Mouse (Mus musculus) heart, postnatal 4 days (tissue): ENCODE measurements around the gene Ppp1r1b. TPM values are rescaled to one million over a fixed set of nuclear protein-coding genes. Genes with fewer than 3 reads are reported as not detected.
A peak's percentile ranks its signal among the peaks of the same experiment; 100 is the strongest.

ENCODE experiments used
- DNase-seq: peaks from one replicate; pipeline ENCODE4 v3.0.0; 2021
- total RNA-seq, 2 experiments: library from RNA; stranded (reverse); gene quantifications; 2 replicates each; pipeline ENCODE4 v1.2.3; 2021

Ppp1r1b gene
- total RNA-seq, 2 experiments from 2014 or later = 19.1 to 21.2 TPM

GRCm38 (mm10) chr11:98395041-98395440, 46.8 kb downstream of the Ppp1r1b start:
- peak; percentile 80 for DNase-seq

- DNase-seq = no peak
Measured at GRCm38 (mm10) chr11:98397946-98398345, 49.7 kb downstream of the Ppp1r1b start.

GRCm38 (mm10) chr11:98400161-98400726, 52.0 kb downstream of the Ppp1r1b start, which contains the start of gene Pgap3:
Gene Pgap3 (minus strand): TSS chr11:98400490.
- DNase-seq = peak; percentile 88

GRCm38 (mm10) chr11:98400816-98401215, 52.6 kb downstream of the Ppp1r1b start:
- DNase-seq = no peak

GRCm38 (mm10) chr11:98406621-98407020, 58.4 kb downstream of the Ppp1r1b start:
- DNase-seq = no peak

Other genes starting within 250 kb of the Ppp1r1b start
- 10 to 100 TPM; 16.2 to 17.5 TPM for gene Fbxl20, start 198.0 kb upstream of the Ppp1r1b start, total RNA-seq
- 10 to 100 TPM; 48.5 to 52.6 TPM for gene Med1, start 155.1 kb upstream of the Ppp1r1b start, total RNA-seq
- gene Cdk12, start 145.3 kb upstream of the Ppp1r1b start, total RNA-seq = 10 to 100 TPM; 31.3 to 32.7 TPM
- gene Neurod2, start 18.8 kb upstream of the Ppp1r1b start, total RNA-seq = not detected
- gene Stard3, start 10.0 kb downstream of the Ppp1r1b start, total RNA-seq = 10 to 100 TPM; 21.3 to 21.8 TPM
- 100 to 1,000 TPM; 163 to 192 TPM for gene Tcap, start 35.4 kb downstream of the Ppp1r1b start, total RNA-seq
- gene Pnmt, start 38.0 kb downstream of the Ppp1r1b start, total RNA-seq = not detected
- gene Pgap3, start 52.1 kb downstream of the Ppp1r1b start, total RNA-seq = 10 to 100 TPM; 19.6 to 20.5 TPM
- 10 to 100 TPM; 24.1 to 27.0 TPM for gene Erbb2, start 64.1 kb downstream of the Ppp1r1b start, total RNA-seq
- gene Mien1, start 90.6 kb downstream of the Ppp1r1b start, total RNA-seq = 10 to 100 TPM; 46.9 to 49.0 TPM
- gene Grb7, start 98.0 kb downstream of the Ppp1r1b start, total RNA-seq = not detected
- gene Ikzf3, start 197.6 kb downstream of the Ppp1r1b start, total RNA-seq = under 1 TPM; 0.67 to 0.72 TPM
- gene Zpbp2, start 202.7 kb downstream of the Ppp1r1b start, total RNA-seq = under 1 TPM in 1 of 2 experiments, not detected in 1; 0.17 TPM
- gene Ormdl3, start 239.0 kb downstream of the Ppp1r1b start, total RNA-seq = 10 to 100 TPM; 36.5 to 41.5 TPM
- gene Lrrc3c, start 249.9 kb downstream of the Ppp1r1b start, total RNA-seq = not detected